Mouse (Mus musculus) hindbrain, embryonic 11.5 days (tissue): Measurements from ENCODE around the gene Zfp459. TPM values are rescaled to one million over a fixed set of nuclear protein-coding genes. Genes with fewer than 3 reads are reported as not detected.
A peak's percentile ranks its signal among the peaks of the same experiment; 100 is the strongest.

Source experiments
- ATAC-seq: fragments of 200-750 bp; cut with Nextera tagmentation; 2 replicates; pipeline ENCODE4 v1.8.0; 2017; ENCODE audit warnings: mild to moderate bottlenecking, moderate TSS enrichment, moderate library complexity; ENCODE audit not compliant: low FRiP score
- DNase-seq: peaks from one replicate; pipeline ENCODE4 v3.0.0-alpha.2; 2015; ENCODE audit warnings: low spot score
- H3K27ac ChIP-seq: fragments of 300-500 bp; sonication (generic); 2 replicates; pipeline ENCODE4 v1.5.1; 2014; ENCODE audit warnings: mild to moderate bottlenecking, low read depth, low read length
- H3K27me3 ChIP-seq: fragments of 300-500 bp; sonication (generic); 2 replicates; pipeline ENCODE4 v1.6.1; 2014; ENCODE audit warnings: mild to moderate bottlenecking, low read length, moderate library complexity, mixed read lengths; ENCODE audit not compliant: control insufficient read depth, insufficient read depth
- H3K36me3 ChIP-seq: fragments of 300-500 bp; sonication (generic); 2 replicates; pipeline ENCODE4 v1.6.1; 2014; ENCODE audit warnings: mild to moderate bottlenecking, low read length, moderate library complexity, mixed read lengths; ENCODE audit not compliant: control insufficient read depth, insufficient read depth
- H3K4me1 ChIP-seq: fragments of 300-500 bp; sonication (generic); replicated peaks from 2 replicates; pipeline ENCODE4 v1.6.1; 2014; ENCODE audit warnings: low read length, mixed read lengths; ENCODE audit not compliant: control insufficient read depth, insufficient read depth
- H3K4me2 ChIP-seq: fragments of 300-500 bp; sonication (generic); replicated peaks from 2 replicates; pipeline ENCODE4 v1.6.1; 2014; ENCODE audit warnings: mild to moderate bottlenecking, low read depth, low read length
- H3K4me3 ChIP-seq: fragments of 300-500 bp; sonication (generic); 2 replicates; pipeline ENCODE4 v1.5.1; 2014; ENCODE audit warnings: low read depth, low read length
- H3K9ac ChIP-seq: fragments of 300-500 bp; sonication (generic); 2 replicates; pipeline ENCODE4 v1.6.1; 2014; ENCODE audit warnings: low read depth, low read length
- H3K9me3 ChIP-seq: fragments of 300-500 bp; sonication (generic); 2 replicates; pipeline ENCODE4 v1.6.1; 2016; ENCODE audit warnings: low read length; ENCODE audit not compliant: control insufficient read depth
- WGBS: fragments of 180-500 bp; shearing (Covaris S2); extraction: QIAGEN DNeasy Blood & Tissue Kit; methylation state at CpG from one replicate; pipeline ENCODE4 v1.1.7; 2014; 5-methylcytosine and 5-hydroxymethylcytosine counted together
- polyA plus RNA-seq: library from polyadenylated mRNA; unstranded; fragments of >200 nt; fragmentation: Nextera tagmentation; extraction: Ambion mirVana; gene quantifications from 2 replicates; pipeline ENCODE4 v1.2.1, GENCODE M21; 2014

Zfp459 gene
- polyA plus RNA-seq, 1 experiment from 2014 or later = 1.4 TPM

DNA sequence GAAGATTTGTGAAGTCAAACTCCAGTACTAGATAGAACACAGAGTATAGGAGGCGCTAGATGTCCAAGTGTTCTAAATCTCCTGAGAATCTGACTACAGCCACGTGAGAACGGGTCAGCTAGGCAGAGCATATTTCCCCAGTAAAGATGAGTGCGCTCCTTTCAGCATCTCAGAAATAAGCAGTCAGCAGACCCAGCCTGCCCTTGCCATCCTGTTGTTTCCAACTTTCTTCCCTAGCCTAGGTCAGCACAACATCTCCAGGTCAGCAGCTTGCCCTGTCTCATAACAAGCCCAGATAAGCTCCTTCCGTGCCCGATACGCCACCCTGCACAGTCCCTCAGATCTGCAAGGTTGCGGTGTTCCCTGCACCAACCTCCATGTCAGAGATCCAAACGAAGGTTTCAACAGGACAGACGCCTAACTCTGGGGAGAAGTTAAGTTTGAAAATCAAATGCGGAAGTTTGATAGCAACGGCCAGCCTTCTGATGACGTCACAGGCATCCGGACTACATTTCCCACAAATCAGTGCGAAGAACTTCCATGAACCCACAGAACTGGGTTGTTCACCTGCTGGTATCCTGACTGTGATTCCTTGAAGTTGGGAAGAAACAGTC lies 61.0 kb downstream of the Zfp459 start, which contains the start of the genes Gm28044 and Zfp953:
Gene Gm28044, minus strand, starts transcription at position 406 of the 614 bp plus-strand sequence.
Gene Zfp953, minus strand, starts transcription at position 475 of the 614 bp plus-strand sequence.
- peak; percentile 94 for DNase-seq
- Histone ChIP-seq H3K27me3 (no peaks in the 10 kb centered on the region), H3K4me2 (peak within 1 kb of the TSS; percentile 48), H3K27ac (no peak within 1 kb of the TSS), H3K36me3 (no peaks in the 10 kb centered on the region), H3K4me1 (no peaks in the 10 kb centered on the region), H3K9ac (peak within 1 kb of the TSS; percentile 20), H3K4me3 (peak within 1 kb of the TSS; percentile 69), H3K9me3 (no peaks in the 10 kb centered on the region)
- WGBS = under 1% methylated on average over 15 of the region's 15 CpGs
- ATAC-seq = peak; percentile 95

Other genes with a start within 250 kb of the Zfp459 start
- gene Rsl1, start 248.2 kb downstream of the Zfp459 start, polyA plus RNA-seq = 4.5 and 5.4 TPM in 2 replicates
- gene Zfp455, start 226.9 kb downstream of the Zfp459 start, polyA plus RNA-seq = 0.86 and 1.2 TPM in 2 replicates
- gene Zfp458, start 143.0 kb downstream of the Zfp459 start, polyA plus RNA-seq = 2.9 and 4.0 TPM in 2 replicates
- gene Zfp457, start 114.9 kb downstream of the Zfp459 start, polyA plus RNA-seq = 0.43 and 0.56 TPM in 2 replicates
- 1.6 and 1.7 TPM in 2 replicates for gene Zfp595, start 88.8 kb downstream of the Zfp459 start, polyA plus RNA-seq
- gene Gm28044, start 60.9 kb downstream of the Zfp459 start, polyA plus RNA-seq = not detected in 2 replicates
- gene Zfp953, start 60.8 kb downstream of the Zfp459 start, polyA plus RNA-seq = 0.75 and 1.2 TPM in 2 replicates
- gene Gm28041, start 45.7 kb downstream of the Zfp459 start, polyA plus RNA-seq = 0.25 TPM in 1 of 2 replicates, not detected in the other
- gene Zfp456, start 45.6 kb downstream of the Zfp459 start, polyA plus RNA-seq = 1.1 and 1.2 TPM in 2 replicates
- 3.2 and 4.3 TPM in 2 replicates for gene Zfp429, start 21.6 kb downstream of the Zfp459 start, polyA plus RNA-seq
- gene Zfp874a, start 30.2 kb upstream of the Zfp459 start, polyA plus RNA-seq = 7.5 TPM in 2 replicates
- 1.3 and 1.4 TPM in 2 replicates for gene Zfp874b, start 62.8 kb upstream of the Zfp459 start, polyA plus RNA-seq
- 15.4 and 15.6 TPM in 2 replicates for gene Zfp58, start 79.1 kb upstream of the Zfp459 start, polyA plus RNA-seq
- 0.23 TPM in 1 of 2 replicates, not detected in the other for gene Gm26965, start 104.7 kb upstream of the Zfp459 start, polyA plus RNA-seq
- 34.9 and 39.7 TPM in 2 replicates for gene Zfp87, start 104.8 kb upstream of the Zfp459 start, polyA plus RNA-seq
- 19.5 and 21.8 TPM in 2 replicates for gene Zfp748, start 132.4 kb upstream of the Zfp459 start, polyA plus RNA-seq
- gene Zfp729b, start 188.3 kb upstream of the Zfp459 start, polyA plus RNA-seq = 5.4 and 5.6 TPM in 2 replicates
- gene Gm49345, start 216.4 kb upstream of the Zfp459 start, polyA plus RNA-seq = 0.94 TPM in 1 of 2 replicates, not detected in the other
- 3.8 and 4.3 TPM in 2 replicates for gene Zfp729a, start 216.4 kb upstream of the Zfp459 start, polyA plus RNA-seq